Mouse (Mus musculus) ES-CJ7 (cell line): ENCODE data around the gene Cpt2.

Source experiments
- DNase-seq: peaks from one replicate; pipeline ENCODE4 v3.0.0; 2011; ENCODE audit warnings: low read depth, low spot score

Gene Cpt2

GRCm38 (mm10) chr4:107921152-107921695 lies 2.2 kb downstream of the Cpt2 start:
- DNase-seq, result no peak

GRCm38 (mm10) chr4:107920336-107920735 lies 3.1 kb downstream of the Cpt2 start:
- DNase-seq, result no peak

- DNase-seq, result no peak
Measured at GRCm38 (mm10) chr4:107910020-107910419, 13.4 kb downstream of the Cpt2 start.

- peak; percentile 28 for DNase-seq
Measured at GRCm38 (mm10) chr4:107906561-107906960, 16.8 kb downstream of the Cpt2 start.

DNA sequence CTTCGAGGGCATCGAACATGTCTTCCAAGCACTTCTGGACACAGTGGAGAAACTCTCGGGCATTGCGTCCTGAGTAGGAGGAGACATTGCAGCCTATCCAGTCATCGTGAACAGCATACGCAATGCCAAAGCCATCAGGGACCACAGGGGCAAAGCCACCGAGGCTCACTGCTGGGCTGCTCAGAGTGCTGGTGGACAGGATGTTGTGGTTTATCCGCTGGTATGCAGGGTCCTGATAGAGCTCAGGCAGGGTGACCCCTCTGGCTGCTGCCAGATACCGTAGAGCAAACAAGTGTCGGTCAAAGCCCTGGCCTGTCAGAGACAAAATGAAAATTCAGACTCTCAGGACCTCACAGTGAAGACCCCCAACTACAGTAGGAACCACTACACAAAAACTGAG lies 19.2 kb downstream of the Cpt2 start:
- DNase-seq, result no peak

GRCm38 (mm10) chr4:107900206-107900605 lies 23.2 kb downstream of the Cpt2 start:
- no peak for DNase-seq

GRCm38 (mm10) chr4:107899211-107899927 lies 24.0 kb downstream of the Cpt2 start:
- DNase-seq, result no peak

DNA sequence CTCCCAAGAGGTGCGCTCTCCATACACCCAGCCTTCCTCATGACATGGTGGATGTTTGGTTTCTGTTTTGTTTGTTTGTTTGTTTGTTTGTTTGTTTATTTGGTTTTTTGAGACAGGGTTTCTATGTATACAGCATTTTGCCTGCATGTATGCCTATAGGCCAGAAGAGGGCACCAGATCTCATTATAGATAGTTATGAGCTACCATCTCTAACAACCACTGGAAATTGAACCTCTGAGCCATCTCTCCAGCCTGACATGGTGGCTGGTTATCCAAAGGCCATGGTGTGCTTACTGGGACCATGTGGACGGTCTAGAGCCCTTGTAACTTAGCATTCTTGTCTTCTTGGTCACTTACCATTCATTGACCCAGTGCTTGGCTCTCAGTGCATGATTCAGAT lies 30.7 kb downstream of the Cpt2 start:
- no peak for DNase-seq

GRCm38 (mm10) chr4:107889731-107890432 lies 33.5 kb downstream of the Cpt2 start, which contains the start of gene 0610037L13Rik:
TSS of gene 0610037L13Rik (plus strand) at chr4:107889813.
- peak; percentile 98 for DNase-seq

- DNase-seq, result peak; percentile 14
Measured at GRCm38 (mm10) chr4:107889385-107889730, 34.1 kb downstream of the Cpt2 start.

DNA sequence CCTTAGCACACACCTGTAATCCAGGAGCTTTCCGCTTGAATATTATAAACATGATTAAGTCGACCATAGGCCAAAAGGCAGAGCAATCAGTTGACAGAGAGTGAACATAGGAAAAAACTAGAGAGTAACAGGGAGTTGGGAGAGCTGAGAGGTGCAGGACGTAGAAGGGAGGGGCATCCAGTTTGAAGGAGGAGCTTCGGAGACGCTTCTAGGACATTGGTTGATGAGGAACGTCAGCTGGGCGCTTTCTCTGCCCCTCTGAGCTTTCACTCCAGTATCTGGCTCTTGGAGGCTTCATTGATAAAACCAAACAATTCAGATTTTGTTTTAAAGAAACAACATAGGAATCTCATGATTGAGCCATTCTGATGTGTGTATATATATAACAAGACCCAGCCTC lies 37.0 kb downstream of the Cpt2 start:
- DNase-seq, result peak; percentile 23

DNA sequence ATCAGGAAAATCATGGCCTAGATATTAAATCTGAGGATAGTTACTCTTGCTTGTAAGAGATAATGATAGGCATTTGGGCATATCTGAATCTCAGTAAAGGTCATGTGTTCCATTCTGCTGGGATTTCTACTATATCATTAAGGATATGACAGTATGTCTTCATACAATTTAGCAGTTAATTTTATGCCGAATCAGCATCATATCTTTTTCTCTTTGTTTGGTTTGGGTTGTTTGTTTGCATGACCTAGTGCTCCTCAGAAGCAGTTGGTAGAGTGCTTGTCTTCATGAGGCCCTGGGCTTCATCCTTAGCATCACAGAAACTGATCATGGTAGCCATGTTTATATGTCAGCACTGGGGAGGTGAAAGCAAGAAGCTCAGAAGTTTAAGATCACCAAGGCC lies 41.8 kb downstream of the Cpt2 start:
- DNase-seq, result no peak

DNA sequence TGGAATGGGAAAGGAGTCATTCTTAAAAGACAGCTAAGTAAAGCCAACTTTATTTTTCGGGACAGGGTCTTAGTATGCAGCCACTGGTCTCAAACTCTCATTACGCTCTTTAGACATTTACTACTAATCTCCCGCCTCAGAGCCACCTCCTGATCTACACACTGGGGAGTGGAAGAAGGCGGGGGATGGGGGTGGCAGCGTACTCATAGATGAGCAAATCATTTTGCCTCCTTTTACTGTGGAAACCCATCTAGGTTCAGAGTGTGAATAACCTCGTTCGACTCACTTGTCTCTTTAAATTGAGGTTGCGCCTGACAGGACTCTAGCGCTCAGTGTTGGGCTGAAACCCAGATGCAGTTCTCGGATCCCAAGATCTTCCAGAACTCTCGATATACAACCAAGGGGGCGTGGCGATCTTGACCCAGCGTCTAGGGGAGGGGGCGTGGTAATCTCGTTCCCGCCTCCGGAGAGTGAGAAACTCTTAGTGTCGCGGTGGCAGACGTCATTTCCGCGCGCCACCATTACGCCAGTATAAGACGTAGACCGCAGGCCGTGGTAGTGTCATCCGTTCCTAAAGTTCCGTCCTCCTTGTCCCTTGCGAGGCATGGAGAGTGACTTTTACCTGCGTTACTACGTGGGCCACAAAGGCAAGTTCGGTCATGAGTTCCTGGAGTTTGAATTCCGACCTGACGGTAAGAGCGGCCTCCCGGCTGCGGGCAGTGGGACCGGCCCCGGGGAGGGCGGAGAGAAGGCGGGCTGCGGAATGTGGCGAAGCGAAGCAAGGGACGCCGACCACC lies 44.0 kb downstream of the Cpt2 start, which contains the start of gene Magoh:
Gene Magoh, plus strand, starts transcription at position 502 of the 797 bp plus-strand sequence.
- DNase-seq, result peak; percentile 96

DNA sequence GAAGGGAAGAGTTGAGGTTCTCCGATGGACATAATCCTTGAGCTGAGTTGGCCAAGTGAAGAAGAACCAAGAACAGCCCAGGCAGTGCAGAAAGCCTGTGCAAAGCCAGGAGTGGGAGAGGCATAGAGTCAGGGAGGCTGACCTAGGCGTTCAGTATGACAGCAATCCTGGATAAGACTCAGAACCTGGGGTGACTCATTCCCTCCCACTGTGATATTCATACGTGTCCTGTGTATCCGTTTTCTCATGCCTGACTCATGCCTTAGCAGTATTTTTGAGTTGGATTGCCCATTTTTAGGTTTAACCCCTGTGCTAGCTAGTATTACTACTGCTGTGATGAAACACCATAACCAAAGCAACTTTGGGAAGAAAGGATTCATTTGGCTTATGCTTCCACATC lies 58.5 kb downstream of the Cpt2 start:
- no peak for DNase-seq

- no peak for DNase-seq
Measured at GRCm38 (mm10) chr4:107858995-107859394, 64.4 kb downstream of the Cpt2 start.

- DNase-seq, result no peak
Measured at GRCm38 (mm10) chr4:107856958-107857686, 66.3 kb downstream of the Cpt2 start.
